Mouse (Mus musculus) ES-E14 (cell line): Measurements from ENCODE around the gene Tex14. TPM values are rescaled to one million over a fixed set of nuclear protein-coding genes. Genes with fewer than 3 reads are reported as not detected.
"Not testable (repeated sequence)": the region's sequence is repeated elsewhere in the genome, so short reads cannot be mapped to it uniquely, and the experiment has no call there.

Experiments used
- DNase-seq: peaks from one replicate; pipeline ENCODE4 v3.0.0-alpha.2; 2013; ENCODE audit warnings: low read depth, low spot score
- H3K27ac ChIP-seq: 2 replicates; pipeline ENCODE4 v1.5.1; 2012; ENCODE audit warnings: low read depth, mild to moderate bottlenecking, low read length, moderate library complexity, mixed read lengths; ENCODE audit not compliant: poor library complexity, insufficient read depth, severe bottlenecking
- H3K36me3 ChIP-seq: 2 replicates; pipeline ENCODE4 v1.6.1; 2012; ENCODE audit warnings: mild to moderate bottlenecking, low read length, moderate library complexity, mixed read lengths; ENCODE audit not compliant: control insufficient read depth, poor library complexity, insufficient read depth, severe bottlenecking
- H3K4me1 ChIP-seq, 2 experiments: fragments of 150-350 bp in 1 of 2; sonication (generic) in 1 of 2; 2 replicates each; pipeline ENCODE4 v1.6.1; 2012; ENCODE audit warnings: low read length in 2 of 2, mild to moderate bottlenecking in 1 of 2, mixed read lengths in 1 of 2; ENCODE audit not compliant: control insufficient read depth in 2 of 2, insufficient read depth in 2 of 2, poor library complexity in 1 of 2
- H3K4me3 ChIP-seq, 2 experiments: fragments of 150-350 bp in 1 of 2; sonication (generic) in 1 of 2; 2 replicates each; pipeline ENCODE4 v1.5.1; 2012; ENCODE audit warnings: low read length in 2 of 2, low read depth in 1 of 2, mild to moderate bottlenecking in 1 of 2, mixed read lengths in 1 of 2; ENCODE audit not compliant: insufficient read depth in 1 of 2, poor library complexity in 1 of 2, severe bottlenecking in 1 of 2
- H3K9ac ChIP-seq: 2 replicates; pipeline ENCODE4 v1.6.1; 2012; ENCODE audit warnings: low read depth, mild to moderate bottlenecking, low read length, mixed read lengths; ENCODE audit not compliant: poor library complexity, insufficient read depth, severe bottlenecking
- H3K9me3 ChIP-seq: fragments of 150-350 bp; sonication (generic); 2 replicates; pipeline ENCODE4 v1.6.1; 2012; ENCODE audit warnings: low read depth, mild to moderate bottlenecking, low read length; ENCODE audit not compliant: control insufficient read depth, insufficient read depth
- CHD2 ChIP-seq: IDR thresholded peaks from 2 replicates; pipeline ENCODE4 v1.6.1; 2014; ENCODE audit warnings: mild to moderate bottlenecking, low read depth, low read length, inconsistent platforms
- HCFC1 ChIP-seq: IDR thresholded peaks from 2 replicates; pipeline ENCODE4 v1.6.1; 2012; ENCODE audit warnings: low read length, inconsistent platforms, borderline replicate concordance; ENCODE audit not compliant: insufficient read depth
- MAFK ChIP-seq: IDR thresholded peaks from 2 replicates; pipeline ENCODE4 v1.6.1; 2014; ENCODE audit warnings: mild to moderate bottlenecking, low read depth, low read length, inconsistent platforms; ENCODE audit not compliant: insufficient read depth
- ZC3H11A ChIP-seq: IDR thresholded peaks from 2 replicates; pipeline ENCODE4 v1.6.1; 2012; ENCODE audit warnings: low read depth, mild to moderate bottlenecking, inconsistent platforms, low read length, borderline replicate concordance
- ZNF384 ChIP-seq: IDR thresholded peaks from 2 replicates; pipeline ENCODE4 v1.6.1; 2012; ENCODE audit warnings: low read depth, low read length, inconsistent platforms
- in situ Hi-C, 2 experiments: fragments of 600-800 bp; cut with MboI; formaldehyde crosslinking; loops; one replicate each; pipeline ENCODE4 v1.15.1; 2025; ENCODE audit warnings: low sequenced_read_pairs in 2 of 2, inconsistent platforms in 1 of 2; ENCODE audit not compliant: unreplicated experiment in 2 of 2
- total RNA-seq: library from RNA; depleted of rRNA; stranded (reverse); fragments of 300-350 nt; gene quantifications from 2 replicates; pipeline ENCODE4 v1.2.3, GENCODE M21; 2012

Gene Tex14
- total RNA-seq, 1 experiment: 11.4 TPM

DNA sequence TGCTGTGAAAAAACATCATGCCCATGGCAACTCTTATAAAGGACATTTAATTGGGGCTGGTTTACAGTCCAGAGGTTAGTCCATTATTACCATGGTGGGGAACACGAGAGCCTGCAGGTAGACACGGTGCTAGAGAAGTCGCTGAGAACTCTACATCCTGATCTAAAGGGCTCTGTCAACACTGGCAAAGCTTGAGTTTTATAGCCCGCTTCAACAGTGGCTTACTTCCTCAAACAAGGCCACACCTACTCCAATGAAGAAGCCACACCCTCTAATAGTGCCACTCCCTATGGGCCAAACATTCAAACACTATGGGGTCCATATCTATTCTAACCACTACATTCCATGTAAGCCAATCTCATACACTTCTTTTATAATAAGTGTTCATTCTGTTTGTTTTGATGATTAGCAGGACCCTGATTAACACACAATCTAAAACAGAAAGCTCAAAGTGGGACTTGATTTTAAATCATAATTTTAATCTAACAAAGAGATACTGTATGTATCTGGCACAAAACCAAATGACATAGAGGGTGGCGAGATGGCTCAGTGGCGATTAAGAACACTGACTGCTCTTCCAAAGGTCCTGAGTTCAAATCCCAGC, 61.2 kb downstream of the Tex14 start:
- Histone ChIP-seq H3K27ac (no peak overlapping the region), H3K36me3 (no peaks in the 10 kb centered on the region), H3K4me1 (0 out of 4 replicates have a peak, but pooled peaks cover 0 to 4% of the 10 kb centered on the region in 2 experiments), H3K9me3 (no peaks in the 10 kb centered on the region), H3K9ac (no peak overlapping the region), H3K4me3 (no peak overlapping the region)
- in situ Hi-C loops: no loop called here
- no peak for DNase-seq
- TF ChIP-seq ZC3H11A (no peak), CHD2 (no peak)

- DNase-seq: no peak
- Histone ChIP-seq H3K9ac (peak overlapping the region; percentile 50), H3K4me3 (no peak overlapping the region), H3K27ac (no peak overlapping the region), H3K36me3 (no peaks in the 10 kb centered on the region), H3K9me3 (no peaks in the 10 kb centered on the region), H3K4me1 (0 out of 4 replicates have a peak, but pooled peaks cover 2 to 4% of the 10 kb centered on the region in 2 experiments)
- TF ChIP-seq HCFC1 (no peak), CHD2 (no peak), ZNF384 (no peak), ZC3H11A (no peak), MAFK (no peak)
- in situ Hi-C loops: no loop called here
These were observed 62.8 kb downstream of the Tex14 start for GRCm38 (mm10) chr11:87467491-87468277.

GRCm38 (mm10) chr11:87468278-87468655, 63.4 kb downstream of the Tex14 start:
- Histone ChIP-seq H3K4me3 (no peak overlapping the region), H3K9ac (no peak overlapping the region), H3K4me1 (0 out of 4 replicates have a peak, but pooled peaks cover 2 to 4% of the 10 kb centered on the region in 2 experiments), H3K27ac (no peak overlapping the region), H3K9me3 (no peaks in the 10 kb centered on the region), H3K36me3 (no peaks in the 10 kb centered on the region)
- no peak for DNase-seq
- in situ Hi-C loops: no loop called here
- TF ChIP-seq ZNF384 (no peak), ZC3H11A (no peak), CHD2 (no peak), MAFK (no peak), HCFC1 (no peak)

- H3K4me3 ChIP-seq: no peak overlapping the region
- in situ Hi-C loops: no loop called here
- H3K9ac ChIP-seq: no peak overlapping the region
- TF ChIP-seq MAFK: no peak
- TF ChIP-seq ZNF384: no peak
- TF ChIP-seq ZC3H11A: no peak
- TF ChIP-seq CHD2: no peak
- TF ChIP-seq HCFC1: no peak
- no peaks in the 10 kb centered on the region for H3K36me3 ChIP-seq
- no peak for DNase-seq
- H3K4me1 ChIP-seq: 0 out of 4 replicates have a peak, but pooled peaks cover 2 to 4% of the 10 kb centered on the region in 2 experiments
- H3K9me3 ChIP-seq: no peaks in the 10 kb centered on the region
- no peak overlapping the region for H3K27ac ChIP-seq
These were observed 63.9 kb downstream of the Tex14 start for GRCm38 (mm10) chr11:87468706-87469315.

DNA sequence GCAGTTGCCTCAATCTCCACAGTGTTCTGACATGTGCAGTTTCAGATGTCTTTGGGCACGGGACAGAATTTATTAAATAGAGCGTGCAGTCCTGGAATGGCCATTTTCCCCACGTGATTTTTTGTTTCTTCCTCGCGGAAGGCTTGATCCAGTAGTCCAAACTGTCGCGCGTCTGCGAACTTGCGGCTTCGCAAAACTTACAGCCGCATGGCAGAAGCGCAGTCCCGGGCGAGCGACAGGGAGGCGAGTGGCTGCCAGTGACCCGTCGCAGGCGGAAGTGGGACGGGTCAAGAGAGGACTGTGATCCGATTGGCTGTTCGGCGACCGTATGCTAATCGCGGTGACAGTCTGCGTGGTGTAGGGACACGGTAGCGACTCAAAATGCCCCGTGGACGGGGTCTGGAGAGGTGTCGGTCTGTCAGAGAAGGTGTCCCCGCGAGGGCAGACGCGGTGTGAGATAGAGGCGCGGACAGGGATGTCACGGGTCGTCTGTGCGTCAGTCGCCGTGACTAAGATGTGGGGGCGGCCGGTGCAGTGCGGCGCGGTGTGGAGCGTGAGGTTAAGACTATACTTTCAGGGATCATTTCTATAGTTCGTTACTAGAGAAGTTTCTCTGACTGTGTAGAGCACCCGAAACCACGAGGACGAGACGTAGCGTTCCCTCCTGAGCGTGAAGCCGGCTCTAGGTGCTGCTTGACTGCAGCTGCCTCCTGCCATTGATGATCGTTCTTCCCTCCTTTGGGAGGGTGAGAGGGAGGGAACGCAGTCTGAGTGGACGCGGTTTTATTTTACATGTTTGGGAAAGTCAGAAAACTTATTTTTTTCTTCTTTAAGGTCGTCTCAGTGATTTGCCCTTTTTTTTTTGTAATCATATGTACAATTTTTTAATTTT, 66.2 kb downstream of the Tex14 start:
- DNase-seq, H3K4me1 ChIP-seq, H3K9me3 ChIP-seq, H3K36me3 ChIP-seq, in situ Hi-C loops, H3K27ac ChIP-seq: not testable (repeated sequence)
- Histone ChIP-seq H3K9ac (peak overlapping the region; percentile 65; the same call in 1 of the 2 replicates), H3K4me3 (peak overlapping the region; percentile 26 to 63; a peak in 3 of 4 replicates)

DNA sequence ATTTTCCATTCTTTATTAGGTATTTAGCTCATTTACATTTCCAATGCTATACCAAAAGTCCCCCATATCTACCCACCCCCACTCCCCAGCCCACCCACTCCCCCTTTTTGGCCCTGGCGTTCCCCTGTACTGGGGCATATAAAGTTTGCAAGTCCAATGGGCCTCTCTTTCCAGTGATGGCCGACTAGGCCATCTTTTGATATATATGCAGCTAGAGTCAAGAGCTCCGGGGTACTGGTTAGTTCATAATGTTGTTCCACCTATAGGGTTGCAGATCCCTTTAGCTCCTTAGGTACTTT, 66.8 kb downstream of the Tex14 start:
- H3K36me3 ChIP-seq, DNase-seq, H3K4me3 ChIP-seq, H3K27ac ChIP-seq, H3K9me3 ChIP-seq, H3K4me1 ChIP-seq, H3K9ac ChIP-seq, in situ Hi-C loops: not testable (repeated sequence)
